Mouse (Mus musculus) small intestine, adult 2 months (tissue): ENCODE measurements at regions not wholly inside any gene's neighbourhood (a gene's known extent, or its start where the extent isn't known, plus 50 kb on each side); places are given as distances from the start of the nearest gene placed in this dataset.

Source experiments
- H3K27ac ChIP-seq: fragments of 200-500 bp; 2 replicates; pipeline ENCODE4 v1.5.1; 2012; ENCODE audit warnings: low read depth, low read length, control low read depth, inconsistent platforms; ENCODE audit not compliant: insufficient read depth
- H3K27me3 ChIP-seq: fragments of 200-500 bp; 2 replicates; pipeline ENCODE4 v1.6.1; 2012; ENCODE audit warnings: mild to moderate bottlenecking, moderate library complexity, low read length, inconsistent platforms; ENCODE audit not compliant: control insufficient read depth, insufficient read depth
- H3K36me3 ChIP-seq: fragments of 200-500 bp; 2 replicates; pipeline ENCODE4 v1.6.1; 2012; ENCODE audit warnings: mild to moderate bottlenecking, low read length, control low read depth, inconsistent platforms; ENCODE audit not compliant: control insufficient read depth, insufficient read depth
- H3K4me1 ChIP-seq: fragments of 200-500 bp; 2 replicates; pipeline ENCODE4 v1.6.1; 2012; ENCODE audit warnings: low read length, inconsistent platforms, mixed read lengths; ENCODE audit not compliant: control insufficient read depth, insufficient read depth, insufficient read length
- H3K4me3 ChIP-seq: fragments of 200-500 bp; 2 replicates; pipeline ENCODE4 v1.5.1; 2012; ENCODE audit warnings: low read depth, mild to moderate bottlenecking, control low read depth, inconsistent platforms, low read length, moderate library complexity
- CTCF ChIP-seq: fragments of 200-500 bp; IDR thresholded peaks from 2 replicates; pipeline ENCODE4 v1.5.1; 2012; ENCODE audit warnings: low read depth, mild to moderate bottlenecking, control low read depth, inconsistent platforms, low read length, moderate library complexity, mixed read lengths; ENCODE audit not compliant: insufficient replicate concordance, insufficient read length; ENCODE audit errors: extremely low read depth
- POLR2A ChIP-seq: fragments of 200-500 bp; IDR thresholded peaks from 2 replicates; pipeline ENCODE4 v1.6.1; 2012; ENCODE audit warnings: low read depth, mild to moderate bottlenecking, control low read depth, inconsistent platforms, low read length, moderate library complexity
- WGBS: fragments of 180-500 bp; shearing (Covaris S2); methylation state at CpG from one replicate; pipeline ENCODE4 v1.1.7; 2018; 5-methylcytosine and 5-hydroxymethylcytosine counted together

- Histone ChIP-seq H3K27ac (no peak overlapping the region), H3K36me3 (no peaks in the 10 kb centered on the region), H3K4me3 (no peak overlapping the region), H3K27me3 (no peaks in the 10 kb centered on the region), H3K4me1 (no peaks in the 10 kb centered on the region)
- TF ChIP-seq CTCF: no peak
- TF ChIP-seq POLR2A: no peak
- 83% methylated on average over 2 of the region's 2 CpGs for WGBS
Observed at GRCm38 (mm10) chr5:51811728-51812127, 244.2 kb upstream of the Ppargc1a start.

GRCm38 (mm10) chr5:51801486-51801885, 234.0 kb upstream of the Ppargc1a start:
- Histone ChIP-seq H3K27me3 (no peaks in the 10 kb centered on the region), H3K4me3 (no peak overlapping the region), H3K36me3 (no peaks in the 10 kb centered on the region), H3K27ac (no peak overlapping the region), H3K4me1 (no peaks in the 10 kb centered on the region; the same call in 1 of the 2 replicates)
- 72% methylated on average over 8 of the region's 8 CpGs for WGBS
- TF ChIP-seq POLR2A (no peak), CTCF (no peak)

- Histone ChIP-seq H3K36me3 (no peaks in the 10 kb centered on the region), H3K27me3 (no peaks in the 10 kb centered on the region), H3K27ac (no peak overlapping the region), H3K4me1 (no peaks in the 10 kb centered on the region; the same call in 1 of the 2 replicates), H3K4me3 (no peak overlapping the region)
- 45% methylated on average over 6 of the region's 6 CpGs for WGBS
- TF ChIP-seq CTCF: no peak
- TF ChIP-seq POLR2A: no peak
Observed at GRCm38 (mm10) chr5:51799371-51800035, 232.0 kb upstream of the Ppargc1a start.

- Histone ChIP-seq H3K4me3 (no peak overlapping the region), H3K4me1 (no peaks in the 10 kb centered on the region), H3K27me3 (no peaks in the 10 kb centered on the region), H3K27ac (no peak overlapping the region), H3K36me3 (no peaks in the 10 kb centered on the region)
- WGBS: 33% methylated on average over 6 of the region's 6 CpGs
- TF ChIP-seq POLR2A (no peak), CTCF (no peak)
Observed at GRCm38 (mm10) chr5:51794097-51794496, 226.6 kb upstream of the Ppargc1a start.

GRCm38 (mm10) chr5:51792950-51793349, 225.4 kb upstream of the Ppargc1a start:
- WGBS: 47% methylated on average over 2 of the region's 2 CpGs
- no peak for TF ChIP-seq CTCF
- TF ChIP-seq POLR2A: no peak
- Histone ChIP-seq H3K4me3 (no peak overlapping the region), H3K36me3 (no peaks in the 10 kb centered on the region), H3K4me1 (no peaks in the 10 kb centered on the region), H3K27ac (no peak overlapping the region), H3K27me3 (no peaks in the 10 kb centered on the region)

GRCm38 (mm10) chr5:51788768-51789167, 221.2 kb upstream of the Ppargc1a start:
- TF ChIP-seq CTCF: no peak
- no peak for TF ChIP-seq POLR2A
- no peak overlapping the region for H3K27ac ChIP-seq
- WGBS: 84% methylated on average over 6 of the region's 6 CpGs
- H3K27me3 ChIP-seq: no peaks in the 10 kb centered on the region
- peaks cover 2% of the 10 kb centered on the region; the same call in 1 of the 2 replicates for H3K4me1 ChIP-seq
- H3K4me3 ChIP-seq: no peak overlapping the region
- no peaks in the 10 kb centered on the region for H3K36me3 ChIP-seq

GRCm38 (mm10) chr5:51783523-51783922, 216.0 kb upstream of the Ppargc1a start:
- Histone ChIP-seq H3K4me1 (peaks cover 2% of the 10 kb centered on the region; the same call in 1 of the 2 replicates), H3K27ac (no peak overlapping the region), H3K4me3 (no peak overlapping the region), H3K27me3 (no peaks in the 10 kb centered on the region), H3K36me3 (no peaks in the 10 kb centered on the region)
- 83% methylated on average over 5 of the region's 5 CpGs for WGBS
- TF ChIP-seq CTCF (no peak), POLR2A (no peak)
